In genomic region chr10:44233351-44233750, GRCm38 (mm10) we compare ENCODE assay signal across 8 mouse cellular contexts. TPM values are rescaled to one million over a fixed set of nuclear protein-coding genes. Genes with fewer than 3 reads are reported as not detected.
DNase-seq lines count a peak whose midpoint lies in the region; ATAC-seq and TF ChIP-seq lines count a peak whose summit lies in the region.
"Not testable (repeated sequence)": the region's sequence is repeated elsewhere in the genome, so short reads cannot be mapped to it uniquely, and the experiment has no call there.

No protein-coding gene starts in this region.

- DNase-seq in CD4-positive helper T cell, adult 2 months (ENCODE audit: low read depth, low spot score), result peak; percentile 43
- peak; percentile 33 to 45 for DNase-seq in adrenal gland, adult 18-20 months (ENCODE audit: low spot score in 2 of 2)
- peak; percentile 39 to 70 for DNase-seq in cerebellum, postnatal 14 days
- DNase-seq in heart, postnatal 10 days, result peak; percentile 8 to 35
- DNase-seq in kidney, postnatal 4 days, result peak; percentile 51
- peak; percentile 47 for DNase-seq in liver, postnatal 0 days
- DNase-seq in retina, postnatal 1 day, result peak; percentile 53
- peak; percentile 58 for DNase-seq in thymus, postnatal 25 days

- H3K4me3 ChIP-seq in liver, postnatal 0 days (ENCODE audit: low read depth, low read length), result not testable (repeated sequence)

- intact Hi-C loops in heart, postnatal 10 days (cut with DNase I), result not testable (repeated sequence)

- not testable (repeated sequence) for H3K4me1 ChIP-seq in liver, postnatal 0 days (ENCODE audit: insufficient read depth)

- ATAC-seq in liver, postnatal 0 days, result not testable (repeated sequence)

- not testable (repeated sequence) for TF ChIP-seq EP300 in liver, postnatal 0 days (IDR thresholded peaks at IDR 0.05; ENCODE audit: low read depth)

- H3K36me3 ChIP-seq in liver, postnatal 0 days (replicated peaks; ENCODE audit: insufficient read depth, low read length), result not testable (repeated sequence)

- not testable (repeated sequence) for H3K4me2 ChIP-seq in liver, postnatal 0 days (ENCODE audit: low read depth, low read length)

- H3K27me3 ChIP-seq in liver, postnatal 0 days (ENCODE audit: insufficient read depth, low read length), result not testable (repeated sequence)

- H3K27ac ChIP-seq in liver, postnatal 0 days (ENCODE audit: low read depth), result not testable (repeated sequence)

- TF ChIP-seq CTCF in liver, postnatal 0 days (IDR thresholded peaks at IDR 0.05; ENCODE audit: low read depth), result peak; percentile 61

- not testable (repeated sequence) for H3K9ac ChIP-seq in liver, postnatal 0 days (replicated peaks)

- H3K9me3 ChIP-seq in liver, postnatal 0 days (ENCODE audit: low read length), result not testable (repeated sequence)

- 0% methylated on average over 1 of the region's 1 CpGs for WGBS in liver, postnatal 0 days (ENCODE audit: insufficient replicate concordance)

RNA-seq across cellular contexts. Expression of gene Atg5, which starts 34.8 kb away (rescaled TPM):
- total RNA-seq in adrenal gland, adult 18-20 months (2021), result 10 to 100 TPM; 24.3 to 44.0 TPM
- 10 to 100 TPM; 16.9 to 20.5 TPM for total RNA-seq in heart, postnatal 10 days (2021)
- 26.6 and 26.7 TPM in 2 replicates for polyA plus RNA-seq in liver, postnatal 0 days (2015; fragmentation: Nextera tagmentation; extraction: Ambion mirVana)
